Mouse (Mus musculus) limb, embryonic 12.5 days (tissue): ENCODE results near the gene Atoh7. TPM values are rescaled to one million over a fixed set of nuclear protein-coding genes. Genes with fewer than 3 reads are reported as not detected.
A peak's percentile ranks its signal among the peaks of the same experiment; 100 is the strongest.
"Not testable (repeated sequence)": the region's sequence is repeated elsewhere in the genome, so short reads cannot be mapped to it uniquely, and the experiment has no call there.

Experiments
- ATAC-seq: fragments of 200-750 bp; cut with Nextera tagmentation; 2 replicates; pipeline ENCODE4 v1.8.0; 2017; ENCODE audit warnings: low read depth, moderate TSS enrichment; ENCODE audit not compliant: insufficient number of reproducible peaks, insufficient read depth, low FRiP score, low TSS enrichment
- H3K27ac ChIP-seq: fragments of 300-500 bp; sonication (generic); 2 replicates; pipeline ENCODE4 v1.5.1; 2016; ENCODE audit warnings: mild to moderate bottlenecking, moderate library complexity
- H3K27me3 ChIP-seq: fragments of 300-500 bp; sonication (generic); 2 replicates; pipeline ENCODE4 v1.6.1; 2016; ENCODE audit warnings: mild to moderate bottlenecking, moderate library complexity
- H3K36me3 ChIP-seq: fragments of 300-500 bp; sonication (generic); 2 replicates; pipeline ENCODE4 v1.6.1; 2016; ENCODE audit warnings: mild to moderate bottlenecking, moderate library complexity
- H3K4me1 ChIP-seq: fragments of 300-500 bp; sonication (generic); replicated peaks from 2 replicates; pipeline ENCODE4 v1.6.1; 2016
- H3K4me2 ChIP-seq: fragments of 300-500 bp; sonication (generic); 2 replicates; pipeline ENCODE4 v1.6.1; 2016; ENCODE audit warnings: mild to moderate bottlenecking, moderate library complexity
- H3K4me3 ChIP-seq: fragments of 300-500 bp; sonication (generic); replicated peaks from 2 replicates; pipeline ENCODE4 v1.5.1; 2016; ENCODE audit warnings: mild to moderate bottlenecking
- H3K9ac ChIP-seq: fragments of 300-500 bp; sonication (generic); replicated peaks from 2 replicates; pipeline ENCODE4 v1.6.1; 2016; ENCODE audit warnings: mild to moderate bottlenecking, moderate library complexity
- H3K9me3 ChIP-seq: fragments of 300-500 bp; sonication (generic); 2 replicates; pipeline ENCODE4 v1.6.1; 2016; ENCODE audit warnings: mild to moderate bottlenecking, moderate library complexity
- WGBS: fragments of 180-500 bp; shearing (Covaris S2); methylation state at CpG from one replicate; pipeline ENCODE4 v1.1.7; 2016; 5-methylcytosine and 5-hydroxymethylcytosine counted together
- polyA plus RNA-seq: library from polyadenylated mRNA; unstranded; fragments of >200 nt; fragmentation: Nextera tagmentation; extraction: Ambion mirVana; gene quantifications from 2 replicates; pipeline ENCODE4 v1.2.1, GENCODE M21; 2016

Atoh7 gene
- 0.42 and 0.60 TPM in 2 replicates for polyA plus RNA-seq

DNA sequence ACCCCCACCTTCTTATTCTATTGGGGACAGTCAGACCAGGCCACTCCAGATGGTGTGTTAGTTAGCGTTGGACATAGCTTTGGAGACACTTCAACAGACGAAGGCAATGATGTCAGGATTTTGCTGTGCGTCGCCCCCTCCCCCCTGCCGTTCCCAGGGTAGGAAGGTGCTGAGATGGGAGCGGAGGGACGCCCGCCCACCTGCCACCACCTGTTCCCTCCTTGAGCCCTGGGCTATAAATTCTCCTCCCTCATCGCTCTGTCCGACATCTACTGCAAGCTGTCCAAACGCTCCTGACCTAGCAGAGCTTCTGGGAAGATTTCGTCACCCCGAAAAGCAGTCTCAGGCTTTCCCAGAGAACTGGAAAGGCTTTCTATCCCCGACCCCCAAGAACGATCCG lies at the start of gene Atoh7:
TSS of gene Atoh7 (plus strand) at position 131 of the 400 bp plus-strand sequence.
- Histone ChIP-seq H3K9me3 (no peaks in the 10 kb centered on the region), H3K4me1 (peaks cover 13% of the 10 kb centered on the region), H3K4me3 (peak within 1 kb of the TSS; percentile 61), H3K9ac (peak within 1 kb of the TSS; percentile 69), H3K27me3 (peaks cover 36% of the 10 kb centered on the region), H3K36me3 (no peaks in the 10 kb centered on the region), H3K4me2 (peak within 1 kb of the TSS; percentile 92), H3K27ac (no peak within 1 kb of the TSS)
- no peak for ATAC-seq
- 3% methylated on average over 16 of the region's 16 CpGs for WGBS

- H3K9me3 ChIP-seq: no peaks in the 10 kb centered on the region
- 79% methylated on average over 7 of the region's 7 CpGs for WGBS
- no peak overlapping the region for H3K9ac ChIP-seq
- no peaks in the 10 kb centered on the region for H3K27me3 ChIP-seq
- H3K4me2 ChIP-seq: no peak overlapping the region
- H3K4me1 ChIP-seq: 0 out of 2 replicates have a peak, but pooled peaks cover 3% of the 10 kb centered on the region
- no peaks in the 10 kb centered on the region for H3K36me3 ChIP-seq
- H3K27ac ChIP-seq: no peak overlapping the region
- no peak overlapping the region for H3K4me3 ChIP-seq
- no peak for ATAC-seq
Measured at GRCm38 (mm10) chr10:63051267-63051666, 48.2 kb upstream of the Atoh7 start.

DNA sequence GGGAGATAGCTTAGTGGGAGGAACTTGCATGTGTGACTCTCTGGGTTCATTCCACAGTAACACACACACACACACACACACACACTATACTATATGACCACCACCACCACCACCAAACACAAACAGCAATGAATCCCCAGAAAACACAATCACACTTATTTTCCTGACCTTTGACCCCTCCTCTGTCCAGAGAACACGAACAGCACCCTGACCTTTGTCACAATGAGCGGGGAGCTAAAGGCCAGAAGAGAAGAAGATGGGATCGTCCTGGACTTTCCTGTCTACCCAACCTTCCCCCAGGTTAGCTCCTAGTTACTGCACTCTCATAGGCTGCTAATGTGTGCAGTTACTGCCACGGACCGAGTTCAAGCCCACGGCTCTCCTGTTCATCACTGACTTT lies 47.4 kb upstream of the Atoh7 start:
- 80% methylated on average over 6 of the region's 6 CpGs for WGBS

DNA sequence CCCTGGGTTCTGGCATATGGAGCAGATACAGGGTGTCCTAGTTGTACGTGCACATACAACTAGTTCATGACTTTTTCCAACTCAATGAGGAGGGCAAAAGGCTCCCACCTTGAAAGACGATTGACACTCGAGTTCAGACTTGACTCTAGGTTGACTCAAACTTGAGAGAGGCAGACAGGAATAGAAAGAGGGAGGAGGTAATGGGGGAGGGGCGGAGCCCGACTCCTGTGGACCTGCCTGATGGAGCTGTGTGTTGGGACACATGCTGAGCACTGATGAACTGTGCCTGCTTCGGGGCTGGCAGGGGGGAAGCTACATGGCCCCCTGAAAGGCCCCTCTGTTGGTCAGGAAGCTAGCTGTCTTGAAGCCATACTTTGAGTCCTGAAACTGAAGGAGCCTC lies 46.4 kb upstream of the Atoh7 start:
- H3K27me3 ChIP-seq: no peaks in the 10 kb centered on the region
- no peaks in the 10 kb centered on the region for H3K36me3 ChIP-seq
- H3K4me2 ChIP-seq: no peak overlapping the region
- peaks cover 7% of the 10 kb centered on the region; the same call in 1 of the 2 replicates for H3K4me1 ChIP-seq
- 60% methylated on average over 6 of the region's 6 CpGs for WGBS
- no peak overlapping the region for H3K4me3 ChIP-seq
- H3K9ac ChIP-seq: no peak overlapping the region
- H3K9me3 ChIP-seq: no peaks in the 10 kb centered on the region
- H3K27ac ChIP-seq: no peak overlapping the region
- no peak for ATAC-seq

More for the DNA sequence above, 47.4 kb upstream of the Atoh7 start:
- H3K27me3 ChIP-seq: no peaks in the 10 kb centered on the region
- 0 out of 2 replicates have a peak, but pooled peaks cover 3% of the 10 kb centered on the region for H3K4me1 ChIP-seq
- no peak overlapping the region for H3K9ac ChIP-seq
- no peak overlapping the region for H3K27ac ChIP-seq
- ATAC-seq: no peak
- H3K9me3 ChIP-seq: no peaks in the 10 kb centered on the region
- H3K4me3 ChIP-seq: no peak overlapping the region
- H3K36me3 ChIP-seq: no peaks in the 10 kb centered on the region
- no peak overlapping the region for H3K4me2 ChIP-seq

GRCm38 (mm10) chr10:63054071-63054470 lies 45.4 kb upstream of the Atoh7 start:
- ATAC-seq, H3K27me3 ChIP-seq: not testable (repeated sequence)

GRCm38 (mm10) chr10:63054586-63054985 lies 44.9 kb upstream of the Atoh7 start:
- Histone ChIP-seq H3K4me2 (no peak overlapping the region), H3K36me3 (no peaks in the 10 kb centered on the region), H3K27ac (no peak overlapping the region), H3K4me1 (peaks cover 7% of the 10 kb centered on the region; the same call in 1 of the 2 replicates), H3K9ac (no peak overlapping the region), H3K4me3 (no peak overlapping the region), H3K9me3 (no peaks in the 10 kb centered on the region), H3K27me3 (no peaks in the 10 kb centered on the region)
- no peak for ATAC-seq
- 68% methylated on average over 2 of the region's 2 CpGs for WGBS

More at GRCm38 (mm10) chr10:63054071-63054470, 45.4 kb upstream of the Atoh7 start:
- H3K27ac ChIP-seq, H3K9me3 ChIP-seq, H3K4me2 ChIP-seq, H3K4me1 ChIP-seq, H3K9ac ChIP-seq, H3K4me3 ChIP-seq, H3K36me3 ChIP-seq: not testable (repeated sequence)
- WGBS: 82% methylated on average over 6 of the region's 6 CpGs

DNA sequence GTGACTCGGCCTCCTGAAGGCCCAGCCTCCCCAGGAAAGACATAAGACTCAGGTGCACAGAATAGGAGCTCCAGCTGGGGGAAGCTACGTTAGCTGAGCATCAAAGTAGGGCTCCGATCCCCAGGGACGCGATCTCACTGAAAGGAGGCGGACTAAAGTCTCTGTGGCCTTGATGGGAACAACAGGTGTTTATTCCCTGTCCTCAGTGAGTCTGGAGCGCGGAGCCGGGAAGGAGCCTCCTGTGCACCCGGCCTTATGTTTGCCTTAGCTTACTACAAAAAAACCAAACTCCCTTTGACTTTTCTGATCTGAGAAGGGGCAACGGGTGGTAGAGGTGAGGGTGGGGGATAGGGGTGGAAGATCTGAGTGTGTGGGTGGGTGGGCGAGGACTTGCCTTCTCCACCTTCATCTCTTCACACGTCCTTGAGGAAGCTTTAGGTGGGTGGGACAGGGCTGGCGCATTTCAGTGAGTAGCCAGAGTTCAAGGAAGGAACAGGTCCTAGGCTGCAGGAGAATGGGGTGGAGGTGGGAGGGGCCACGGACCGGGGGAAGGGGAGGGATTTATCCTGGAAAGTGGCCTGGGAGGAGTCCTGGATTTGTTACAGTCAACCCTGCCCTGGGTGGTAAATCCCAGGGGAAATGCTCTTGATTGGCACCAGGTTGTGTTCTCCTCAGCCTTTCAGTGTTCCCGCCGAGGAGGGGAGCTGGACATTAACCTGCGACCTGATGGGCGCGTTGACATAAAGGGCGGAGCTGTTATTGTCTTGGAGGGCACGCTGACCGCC lies 42.3 kb upstream of the Atoh7 start:
- Histone ChIP-seq H3K4me2 (peak overlapping the region; percentile 28), H3K27ac (0 out of 2 replicates have a peak overlapping the region, but pooled peaks have one; percentile 17), H3K9me3 (no peaks in the 10 kb centered on the region), H3K27me3 (no peaks in the 10 kb centered on the region), H3K4me3 (no peak overlapping the region), H3K4me1 (peaks cover 7% of the 10 kb centered on the region; the same call in 1 of the 2 replicates), H3K9ac (no peak overlapping the region), H3K36me3 (no peaks in the 10 kb centered on the region)
- no peak for ATAC-seq
- 31% methylated on average over 24 of the region's 24 CpGs for WGBS

DNA sequence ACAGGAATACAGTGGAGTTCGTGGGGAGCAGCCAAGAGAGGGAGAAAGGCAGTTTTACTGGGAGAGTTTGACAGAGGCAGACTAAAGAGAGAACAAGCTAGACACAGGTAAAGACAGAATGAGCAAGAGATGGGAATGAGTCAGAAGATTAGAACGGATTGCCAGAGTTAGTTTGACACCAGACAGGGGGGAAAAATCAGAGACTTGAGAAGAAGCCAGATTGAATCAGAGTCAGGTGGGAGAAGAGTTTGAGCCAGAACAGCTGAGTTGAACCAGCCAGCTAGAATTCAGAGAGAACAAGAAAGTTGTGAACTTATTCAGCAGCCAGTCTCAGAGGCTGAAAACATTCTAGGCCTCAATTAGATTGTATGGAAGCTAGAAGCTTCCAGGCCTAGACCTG lies 39.6 kb upstream of the Atoh7 start, which contains the start of gene Pbld1:
TSS of gene Pbld1 (plus strand) at position 301 of the 400 bp plus-strand sequence.
- no peaks in the 10 kb centered on the region for H3K36me3 ChIP-seq
- H3K9ac ChIP-seq: no peak within 1 kb of the TSS
- H3K4me2 ChIP-seq: no peak within 1 kb of the TSS
- ATAC-seq: no peak
- no peaks in the 10 kb centered on the region for H3K9me3 ChIP-seq
- H3K27me3 ChIP-seq: no peaks in the 10 kb centered on the region
- H3K27ac ChIP-seq: no peak within 1 kb of the TSS
- H3K4me3 ChIP-seq: no peak within 1 kb of the TSS
- WGBS: 83% methylated on average over 2 of the region's 2 CpGs
- peaks cover 4% of the 10 kb centered on the region; the same call in 1 of the 2 replicates for H3K4me1 ChIP-seq

GRCm38 (mm10) chr10:63060406-63060805 lies 39.0 kb upstream of the Atoh7 start:
- Histone ChIP-seq H3K9me3 (no peaks in the 10 kb centered on the region), H3K4me2 (no peak overlapping the region), H3K9ac (no peak overlapping the region), H3K27ac (no peak overlapping the region), H3K4me3 (no peak overlapping the region), H3K36me3 (no peaks in the 10 kb centered on the region), H3K4me1 (peaks cover 4% of the 10 kb centered on the region; the same call in 1 of the 2 replicates), H3K27me3 (no peaks in the 10 kb centered on the region)
- ATAC-seq: no peak
- WGBS: 71% methylated on average over 11 of the region's 11 CpGs

DNA sequence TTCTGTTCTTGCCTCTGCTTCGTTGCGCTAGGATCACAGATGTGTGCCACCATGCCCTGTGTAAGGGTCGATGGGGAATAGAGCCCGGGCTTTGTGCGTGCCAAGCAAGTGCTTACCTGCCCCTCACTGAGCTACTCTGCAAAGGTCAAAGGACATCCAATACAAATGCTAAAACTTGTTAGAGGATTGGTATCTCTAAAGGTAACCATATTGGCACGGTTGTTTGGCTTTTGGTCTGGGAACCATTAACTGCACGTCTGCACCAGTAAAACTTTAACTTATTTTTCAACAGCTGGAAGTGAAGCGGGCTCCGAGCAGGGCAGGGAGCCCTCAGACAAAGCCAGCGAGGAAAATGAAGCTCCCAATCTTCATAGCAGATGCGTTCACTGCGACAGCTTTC lies 38.2 kb upstream of the Atoh7 start:
- H3K9ac ChIP-seq: no peak overlapping the region
- no peaks in the 10 kb centered on the region for H3K36me3 ChIP-seq
- H3K27me3 ChIP-seq: 0 out of 2 replicates have a peak, but pooled peaks cover 1% of the 10 kb centered on the region
- no peak overlapping the region for H3K27ac ChIP-seq
- H3K4me2 ChIP-seq: no peak overlapping the region
- 68% methylated on average over 12 of the region's 12 CpGs for WGBS
- ATAC-seq: no peak
- no peaks in the 10 kb centered on the region for H3K9me3 ChIP-seq
- peaks cover 4% of the 10 kb centered on the region; the same call in 1 of the 2 replicates for H3K4me1 ChIP-seq
- H3K4me3 ChIP-seq: no peak overlapping the region

DNA sequence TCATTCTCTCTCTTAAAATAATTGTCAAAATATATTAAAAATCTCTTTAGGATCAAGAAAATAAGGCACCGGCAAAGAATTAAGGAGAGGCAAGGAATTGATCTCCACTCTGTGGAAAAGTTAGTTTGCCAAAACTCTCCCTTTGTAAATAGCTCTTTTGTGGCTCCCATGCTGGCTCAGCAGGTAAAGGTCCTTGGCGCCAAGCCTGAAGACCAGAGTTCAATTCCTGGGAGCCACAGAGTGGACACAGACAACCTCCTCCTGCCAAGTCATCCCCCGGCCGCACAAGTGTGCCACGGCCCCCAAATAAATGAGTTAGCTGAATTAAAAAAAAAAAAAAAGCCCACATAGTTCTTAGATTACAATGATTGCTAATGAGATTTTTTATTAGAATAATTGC lies 36.8 kb upstream of the Atoh7 start:
- Histone ChIP-seq H3K36me3 (no peaks in the 10 kb centered on the region), H3K4me2 (no peak overlapping the region), H3K4me3 (no peak overlapping the region), H3K27ac (no peak overlapping the region), H3K9me3 (no peaks in the 10 kb centered on the region), H3K4me1 (no peaks in the 10 kb centered on the region), H3K27me3 (0 out of 2 replicates have a peak, but pooled peaks cover 2% of the 10 kb centered on the region), H3K9ac (no peak overlapping the region)
- WGBS: 94% methylated on average over 5 of the region's 5 CpGs
- no peak for ATAC-seq
